Mouse (Mus musculus) gastrocnemius, adult 18-20 months (tissue): Measurements from ENCODE around the gene Scgb2b2. TPM values are rescaled to one million over a fixed set of nuclear protein-coding genes. Genes with fewer than 3 reads are reported as not detected.

ENCODE experiments used
- DNase-seq: peaks from one replicate; pipeline ENCODE4 v3.0.0; 2021; ENCODE audit warnings: low spot score
- long read RNA-seq, 2 experiments: library from polyadenylated mRNA; stranded (forward); transcript quantifications; one replicate each; pipeline ENCODE4 v2.0.0; 2021
- total RNA-seq, 2 experiments: library from RNA; stranded (reverse); gene quantifications; 2 replicates each; pipeline ENCODE4 v1.2.3; 2021

The Scgb2b2 gene
- total RNA-seq: not detected
- long read RNA-seq, experiment 1: 0 reads
- long read RNA-seq, experiment 2: 0 reads

- DNase-seq: no peak
Measured at GRCm38 (mm10) chr7:31290208-31290607, at the start of gene Scgb2b2. Gene Scgb2b2 (plus strand): TSS chr7:31290508.

GRCm38 (mm10) chr7:31291721-31292120 is 1.4 kb downstream of the Scgb2b2 start, which contains the start of gene Scgb1b2:
Gene Scgb1b2 (minus strand): TSS chr7:31291821.
- DNase-seq: no peak

Other genes with a start within 250 kb of the Scgb2b2 start
- gene Fxyd5, start 248.0 kb upstream of the Scgb2b2 start, total RNA-seq: 10 to 100 TPM in 1 of 2 experiments, 1 to 10 TPM in 1; 7.6 to 13.4 TPM
- 1 to 10 TPM in 1 of 2 experiments, under 1 TPM in 1; 0.94 to 1.2 TPM for gene Fxyd7, start 239.0 kb upstream of the Scgb2b2 start, total RNA-seq
- gene Fxyd1, start 233.3 kb upstream of the Scgb2b2 start, total RNA-seq: 1,000 to 10,000 TPM in 1 of 2 experiments, 100 to 1,000 TPM in 1; 983 to 1,012 TPM
- 1 to 10 TPM; 1.7 to 3.5 TPM for gene Lgi4, start 231.2 kb upstream of the Scgb2b2 start, total RNA-seq
- gene Fxyd3, start 213.8 kb upstream of the Scgb2b2 start, total RNA-seq: 1 to 10 TPM in 1 of 2 experiments, under 1 TPM in 1; 1.00 to 1.6 TPM
- gene Hpn, start 175.2 kb upstream of the Scgb2b2 start, total RNA-seq: 10 to 100 TPM; 15.0 to 20.7 TPM
- 100 to 1,000 TPM; 924 to 953 TPM for gene Scn1b, start 163.5 kb upstream of the Scgb2b2 start, total RNA-seq
- 10 to 100 TPM; 35.7 to 37.1 TPM for gene Gramd1a, start 134.6 kb upstream of the Scgb2b2 start, total RNA-seq
- not detected for gene Scgb1b2, start 1.3 kb downstream of the Scgb2b2 start, total RNA-seq
- gene Scgb2b3, start 71.6 kb downstream of the Scgb2b2 start, total RNA-seq: not detected
- gene Scgb1b3, start 85.1 kb downstream of the Scgb2b2 start, total RNA-seq: not detected